Mouse (Mus musculus): ENCODE data around the gene Sardh. TPM values are rescaled to one million over a fixed set of nuclear protein-coding genes. Genes with fewer than 3 reads are reported as not detected.

Gene Sardh
- polyA plus RNA-seq, 1 experiment from 2014 or later: 10.2 TPM

DNA sequence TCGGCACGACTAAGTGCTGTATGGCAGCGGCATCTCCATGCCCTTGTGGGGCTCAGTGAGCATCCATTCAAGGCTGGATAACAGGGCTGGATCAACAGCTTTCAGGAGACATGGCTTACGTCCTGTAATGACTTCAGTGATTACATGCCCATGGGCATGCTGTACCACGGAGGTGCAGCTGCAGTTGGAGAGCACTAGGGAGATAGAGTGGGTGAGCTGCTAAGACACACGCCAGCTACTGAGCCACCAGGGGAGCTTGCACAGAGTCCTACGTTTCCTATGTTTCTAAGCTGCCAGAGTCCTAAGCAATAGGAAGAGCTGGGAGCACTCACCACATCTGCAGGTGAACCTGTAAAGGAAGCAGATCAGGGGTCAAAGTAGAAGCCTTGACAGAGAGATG is 30.7 kb upstream of the Sardh start:
- WGBS: 93% methylated on average over 7 of the region's 7 CpGs
- ATAC-seq (ENCODE audit: low read depth) (no peak), DNase-seq (ENCODE audit: low spot score) (no peak)
- no peak overlapping the region for H3K27ac ChIP-seq (replicated peaks; ENCODE audit: low read depth, low read length)
- no peak overlapping the region for H3K9ac ChIP-seq (ENCODE audit: low read depth, low read length)
- H3K36me3 ChIP-seq (ENCODE audit: control insufficient read depth, insufficient read depth, low read length): peaks cover 35% of the 10 kb centered on the region
- H3K27me3 ChIP-seq (replicated peaks; ENCODE audit: control insufficient read depth, insufficient read depth, low read length): no peaks in the 10 kb centered on the region
- H3K9me3 ChIP-seq (ENCODE audit: control insufficient read depth, low read length): no peaks in the 10 kb centered on the region
- H3K4me2 ChIP-seq (ENCODE audit: low read depth, low read length): no peak overlapping the region
- H3K4me3 ChIP-seq (ENCODE audit: low read depth, low read length): no peak overlapping the region
- H3K4me1 ChIP-seq (ENCODE audit: control insufficient read depth, insufficient read depth, low read length): no peaks in the 10 kb centered on the region

DNA sequence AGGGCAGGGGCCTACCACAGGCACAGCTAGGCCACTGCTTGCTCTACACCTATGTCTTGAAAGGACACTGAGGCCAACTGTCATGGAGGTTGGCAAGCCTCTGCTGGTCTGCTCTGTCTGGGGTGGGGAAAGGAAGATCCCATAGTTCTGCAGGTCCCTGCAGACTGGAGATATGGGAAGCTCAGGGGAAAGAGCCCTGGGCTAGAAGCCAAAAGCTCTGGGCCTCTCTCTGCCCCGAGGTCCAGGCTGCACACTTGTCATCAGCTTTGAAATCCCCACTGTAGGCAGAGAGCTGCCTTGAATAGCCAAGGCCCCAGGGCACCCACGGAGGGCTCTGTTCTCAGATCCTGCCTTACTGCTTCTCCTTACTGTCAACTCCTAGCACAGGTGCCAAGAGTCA is 20.2 kb upstream of the Sardh start:
- no peak for ATAC-seq (ENCODE audit: low read depth)
- H3K4me3 ChIP-seq (ENCODE audit: low read depth, low read length): no peak overlapping the region

DNA sequence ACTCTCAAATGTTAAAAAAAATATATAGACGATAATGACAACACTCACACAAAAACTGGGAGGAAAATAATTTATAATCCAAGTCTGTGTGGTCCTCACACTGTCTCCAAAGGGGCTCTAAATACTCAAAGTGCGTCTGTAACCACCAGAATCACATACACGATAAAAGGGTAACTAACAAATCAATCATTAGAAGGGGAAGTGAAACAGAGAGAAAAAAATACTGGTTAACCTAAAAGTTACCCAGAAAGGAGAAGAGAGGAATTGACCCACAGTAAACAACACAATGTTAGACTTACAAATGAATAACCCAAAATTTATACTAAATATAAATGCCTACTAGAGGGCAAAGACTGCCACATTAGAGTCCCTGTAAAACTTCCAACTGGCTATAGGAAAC is 17.7 kb upstream of the Sardh start:
- 83% methylated on average over 3 of the region's 3 CpGs for WGBS
- ATAC-seq (ENCODE audit: low read depth) (no peak), DNase-seq (ENCODE audit: low spot score) (no peak)
- no peak overlapping the region for H3K4me2 ChIP-seq (ENCODE audit: low read depth, low read length)
- no peaks in the 10 kb centered on the region for H3K27me3 ChIP-seq (replicated peaks; ENCODE audit: control insufficient read depth, insufficient read depth, low read length)
- no peaks in the 10 kb centered on the region for H3K9me3 ChIP-seq (ENCODE audit: control insufficient read depth, low read length)
- H3K4me3 ChIP-seq (ENCODE audit: low read depth, low read length): no peak overlapping the region
- H3K9ac ChIP-seq (ENCODE audit: low read depth, low read length): no peak overlapping the region
- no peaks in the 10 kb centered on the region for H3K4me1 ChIP-seq (ENCODE audit: control insufficient read depth, insufficient read depth, low read length)
- H3K27ac ChIP-seq (replicated peaks; ENCODE audit: low read depth, low read length): no peak overlapping the region
- peaks cover 59% of the 10 kb centered on the region for H3K36me3 ChIP-seq (ENCODE audit: control insufficient read depth, insufficient read depth, low read length)

More for the DNA sequence above, 20.2 kb upstream of the Sardh start:
- Histone ChIP-seq H3K4me2 (ENCODE audit: low read depth, low read length) (no peak overlapping the region), H3K27ac (replicated peaks; ENCODE audit: low read depth, low read length) (no peak overlapping the region), H3K9ac (ENCODE audit: low read depth, low read length) (no peak overlapping the region), H3K9me3 (ENCODE audit: control insufficient read depth, low read length) (no peaks in the 10 kb centered on the region), H3K36me3 (ENCODE audit: control insufficient read depth, insufficient read depth, low read length) (peaks cover 66% of the 10 kb centered on the region), H3K27me3 (replicated peaks; ENCODE audit: control insufficient read depth, insufficient read depth, low read length) (no peaks in the 10 kb centered on the region), H3K4me1 (ENCODE audit: control insufficient read depth, insufficient read depth, low read length) (no peaks in the 10 kb centered on the region)
- DNase-seq (ENCODE audit: low spot score): no peak
- 63% methylated on average over 2 of the region's 2 CpGs for WGBS

DNA sequence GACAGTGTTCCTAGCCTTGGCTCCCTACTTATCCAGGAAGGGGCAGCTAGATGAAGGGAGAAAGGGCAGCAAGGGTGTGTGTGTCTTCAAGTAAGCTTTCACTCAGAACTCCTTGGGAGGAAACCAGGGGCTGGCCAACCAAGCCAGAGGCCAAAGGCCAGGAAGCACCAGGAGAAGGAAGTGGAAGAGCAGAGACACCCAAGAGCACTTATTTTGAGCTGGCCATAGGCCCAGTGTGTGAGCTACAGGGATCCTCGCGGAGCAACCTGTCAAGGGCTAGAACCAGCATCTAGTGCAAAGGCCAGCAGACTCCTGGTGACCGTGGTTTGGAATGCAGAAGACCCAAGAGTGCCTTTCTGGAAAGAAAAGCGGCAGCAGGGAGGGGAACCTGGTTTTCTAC is 14.8 kb upstream of the Sardh start:
- Histone ChIP-seq H3K4me2 (ENCODE audit: low read depth, low read length) (no peak overlapping the region), H3K4me1 (ENCODE audit: control insufficient read depth, insufficient read depth, low read length) (no peaks in the 10 kb centered on the region), H3K36me3 (ENCODE audit: control insufficient read depth, insufficient read depth, low read length) (peaks cover 37% of the 10 kb centered on the region), H3K27ac (replicated peaks; ENCODE audit: low read depth, low read length) (no peak overlapping the region), H3K9ac (ENCODE audit: low read depth, low read length) (no peak overlapping the region), H3K27me3 (replicated peaks; ENCODE audit: control insufficient read depth, insufficient read depth, low read length) (no peaks in the 10 kb centered on the region), H3K9me3 (ENCODE audit: control insufficient read depth, low read length) (no peaks in the 10 kb centered on the region), H3K4me3 (ENCODE audit: low read depth, low read length) (no peak overlapping the region)
- no peak for ATAC-seq (ENCODE audit: low read depth)
- no peak for DNase-seq (ENCODE audit: low spot score)
- 93% methylated on average over 4 of the region's 4 CpGs for WGBS

DNA sequence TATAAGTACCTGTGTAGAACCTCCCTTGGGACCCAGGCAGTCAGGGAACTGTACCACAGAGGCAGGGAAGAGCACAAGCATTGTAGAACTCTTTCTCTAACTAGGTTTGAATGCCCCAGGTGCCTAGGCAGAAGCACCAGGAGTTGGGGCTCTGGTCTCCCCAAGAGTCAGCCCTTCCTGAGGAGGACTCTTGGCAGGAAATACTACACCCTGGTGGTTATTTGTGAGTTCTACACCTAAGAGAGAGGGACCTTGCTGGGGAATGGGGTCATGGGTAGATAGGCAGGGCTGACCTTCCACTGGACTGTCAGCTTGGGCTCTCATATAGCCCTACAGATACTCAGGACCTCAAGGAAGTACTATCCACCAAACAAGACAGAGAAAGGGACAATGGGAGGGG is 3.3 kb upstream of the Sardh start:
- no peak for ATAC-seq (ENCODE audit: low read depth)
- Histone ChIP-seq H3K27me3 (replicated peaks; ENCODE audit: control insufficient read depth, insufficient read depth, low read length) (no peaks in the 10 kb centered on the region), H3K4me3 (ENCODE audit: low read depth, low read length) (no peak overlapping the region), H3K9me3 (ENCODE audit: control insufficient read depth, low read length) (no peaks in the 10 kb centered on the region), H3K27ac (replicated peaks; ENCODE audit: low read depth, low read length) (no peak overlapping the region), H3K36me3 (ENCODE audit: control insufficient read depth, insufficient read depth, low read length) (no peaks in the 10 kb centered on the region), H3K4me1 (ENCODE audit: control insufficient read depth, insufficient read depth, low read length) (peaks cover 12% of the 10 kb centered on the region), H3K9ac (ENCODE audit: low read depth, low read length) (no peak overlapping the region), H3K4me2 (ENCODE audit: low read depth, low read length) (no peak overlapping the region)
- DNase-seq (ENCODE audit: low spot score): no peak

DNA sequence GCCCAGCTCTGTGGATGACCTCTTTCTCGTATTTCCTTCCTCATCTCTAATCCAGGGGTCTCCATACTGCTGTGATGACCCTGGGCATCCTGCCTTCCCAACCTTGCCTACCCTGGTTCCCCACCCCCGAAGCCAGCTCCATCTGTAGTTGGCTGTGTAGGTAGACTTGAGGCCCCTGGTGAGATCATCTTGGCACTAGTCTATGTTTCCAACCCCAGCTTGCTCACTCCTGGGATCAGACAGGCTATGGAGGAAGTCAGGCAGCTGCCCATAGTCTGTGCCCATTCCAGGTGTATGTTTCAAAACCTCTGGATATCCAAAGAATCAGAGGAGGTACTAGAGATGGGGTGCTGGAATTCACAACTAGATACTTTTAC is 662 bp downstream of the Sardh start:
- Histone ChIP-seq H3K4me3 (ENCODE audit: low read depth, low read length) (no peak overlapping the region), H3K4me1 (ENCODE audit: control insufficient read depth, insufficient read depth, low read length) (peaks cover 12% of the 10 kb centered on the region), H3K27me3 (replicated peaks; ENCODE audit: control insufficient read depth, insufficient read depth, low read length) (no peaks in the 10 kb centered on the region), H3K9ac (ENCODE audit: low read depth, low read length) (no peak overlapping the region), H3K27ac (replicated peaks; ENCODE audit: low read depth, low read length) (peak overlapping the region; percentile 59; the same call in 1 of the 2 replicates), H3K36me3 (ENCODE audit: control insufficient read depth, insufficient read depth, low read length) (no peaks in the 10 kb centered on the region), H3K4me2 (ENCODE audit: low read depth, low read length) (peak overlapping the region; percentile 42; the same call in 1 of the 2 replicates), H3K9me3 (ENCODE audit: control insufficient read depth, low read length) (no peaks in the 10 kb centered on the region)
- DNase-seq (ENCODE audit: low spot score) (no peak), ATAC-seq (ENCODE audit: low read depth) (peak; percentile 76)
- WGBS: 43% methylated on average over 2 of the region's 2 CpGs

DNA sequence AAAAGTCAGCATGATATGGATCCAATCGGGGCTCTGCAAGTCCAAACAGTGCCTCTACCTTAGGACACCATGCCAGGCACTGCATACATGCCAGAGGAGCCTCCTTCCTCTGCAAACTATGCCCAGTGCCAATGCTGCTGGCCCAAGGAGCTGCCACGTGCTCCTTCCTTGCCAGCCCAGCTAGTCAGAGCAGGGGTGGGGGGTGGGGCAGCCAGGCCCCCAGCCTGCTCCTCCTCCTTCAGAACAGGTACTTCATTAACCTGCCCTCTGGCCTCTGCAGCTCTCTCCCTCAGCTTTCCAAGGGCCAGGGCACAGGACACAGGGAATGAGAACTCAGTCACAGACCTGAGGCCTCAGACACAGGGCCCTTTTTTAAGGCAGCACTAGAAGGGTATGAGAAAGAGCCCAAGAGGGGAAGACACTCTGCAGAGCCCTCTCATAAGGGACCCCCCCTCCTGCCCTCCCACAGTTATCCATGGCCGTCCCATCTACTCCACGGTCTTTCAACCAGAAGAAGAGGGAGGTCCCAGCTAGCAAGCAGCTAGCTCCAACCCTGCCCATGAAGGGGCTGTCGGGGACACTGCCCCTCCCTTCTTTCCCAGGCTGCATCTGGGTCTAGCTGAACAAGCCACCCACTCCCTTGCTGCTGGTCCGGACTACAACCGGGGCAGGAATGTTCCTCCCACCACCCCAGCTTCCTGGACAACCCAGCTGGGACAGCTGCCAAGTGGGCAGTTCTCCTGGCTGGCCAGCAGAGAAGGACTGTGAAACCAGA is 1.2 kb downstream of the Sardh start:
- Histone ChIP-seq H3K4me1 (ENCODE audit: control insufficient read depth, insufficient read depth, low read length) (peaks cover 12% of the 10 kb centered on the region), H3K27me3 (replicated peaks; ENCODE audit: control insufficient read depth, insufficient read depth, low read length) (no peaks in the 10 kb centered on the region), H3K9me3 (ENCODE audit: control insufficient read depth, low read length) (no peaks in the 10 kb centered on the region), H3K36me3 (ENCODE audit: control insufficient read depth, insufficient read depth, low read length) (no peaks in the 10 kb centered on the region), H3K4me3 (ENCODE audit: low read depth, low read length) (no peak overlapping the region), H3K4me2 (ENCODE audit: low read depth, low read length) (peak overlapping the region; percentile 42), H3K27ac (replicated peaks; ENCODE audit: low read depth, low read length) (peak overlapping the region; percentile 59), H3K9ac (ENCODE audit: low read depth, low read length) (no peak overlapping the region)
- ATAC-seq (ENCODE audit: low read depth): peak; percentile 91
- DNase-seq (ENCODE audit: low spot score): peak; percentile 91
- 38% methylated on average over 6 of the region's 7 CpGs for WGBS

DNA sequence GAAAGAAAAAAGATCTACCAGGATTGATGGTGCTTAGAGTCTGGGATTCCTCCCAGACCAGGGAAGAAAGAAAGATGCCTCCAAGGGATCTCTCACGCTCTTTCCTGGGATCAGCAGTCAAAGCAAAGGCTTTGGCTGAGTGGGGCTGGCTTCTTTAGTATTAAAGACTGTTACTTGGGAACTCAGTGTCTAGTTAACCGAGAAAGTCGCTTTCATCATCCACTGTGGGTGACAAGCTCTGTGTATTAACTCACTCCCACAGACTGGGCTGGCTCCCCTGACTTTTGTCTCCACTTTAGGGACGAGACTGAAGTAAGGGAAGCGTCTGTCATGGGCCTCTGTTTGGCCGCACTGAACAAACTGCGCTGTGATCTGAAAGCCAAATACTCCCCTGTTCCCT is 2.2 kb downstream of the Sardh start:
- WGBS: 63% methylated on average over 7 of the region's 7 CpGs
- Histone ChIP-seq H3K9me3 (ENCODE audit: control insufficient read depth, low read length) (no peaks in the 10 kb centered on the region), H3K27me3 (replicated peaks; ENCODE audit: control insufficient read depth, insufficient read depth, low read length) (no peaks in the 10 kb centered on the region), H3K27ac (replicated peaks; ENCODE audit: low read depth, low read length) (no peak overlapping the region), H3K9ac (ENCODE audit: low read depth, low read length) (no peak overlapping the region), H3K36me3 (ENCODE audit: control insufficient read depth, insufficient read depth, low read length) (no peaks in the 10 kb centered on the region), H3K4me2 (ENCODE audit: low read depth, low read length) (peak overlapping the region; percentile 42; the same call in 1 of the 2 replicates), H3K4me1 (ENCODE audit: control insufficient read depth, insufficient read depth, low read length) (peaks cover 12% of the 10 kb centered on the region), H3K4me3 (ENCODE audit: low read depth, low read length) (no peak overlapping the region)
- ATAC-seq (ENCODE audit: low read depth) (no peak), DNase-seq (ENCODE audit: low spot score) (no peak)

DNA sequence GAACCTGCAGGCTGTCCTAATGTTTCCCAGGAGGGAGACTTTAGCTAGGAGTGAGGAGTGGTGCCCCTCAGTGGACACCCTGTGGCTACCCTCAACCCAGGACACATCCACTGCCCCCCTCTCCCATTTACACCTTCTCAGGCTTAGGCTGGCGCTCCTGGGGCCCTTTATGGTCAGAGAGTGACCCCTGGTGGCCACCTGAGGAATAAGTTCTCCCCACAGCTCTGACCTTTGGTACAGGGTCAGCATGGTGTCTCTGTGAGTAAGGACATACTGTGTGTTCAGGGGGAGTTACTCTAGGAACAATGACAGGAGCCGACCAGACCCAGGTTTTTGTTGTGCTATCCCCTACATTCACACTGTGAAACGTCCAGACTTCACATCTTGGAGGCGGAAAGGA is 10.8 kb downstream of the Sardh start:
- no peaks in the 10 kb centered on the region for H3K9me3 ChIP-seq (ENCODE audit: control insufficient read depth, low read length)

More for the DNA sequence above, 10.8 kb downstream of the Sardh start:
- Histone ChIP-seq H3K36me3 (ENCODE audit: control insufficient read depth, insufficient read depth, low read length) (no peaks in the 10 kb centered on the region), H3K4me2 (ENCODE audit: low read depth, low read length) (no peak overlapping the region), H3K4me1 (ENCODE audit: control insufficient read depth, insufficient read depth, low read length) (no peaks in the 10 kb centered on the region), H3K4me3 (ENCODE audit: low read depth, low read length) (no peak overlapping the region), H3K27ac (replicated peaks; ENCODE audit: low read depth, low read length) (no peak overlapping the region), H3K9ac (ENCODE audit: low read depth, low read length) (no peak overlapping the region), H3K27me3 (replicated peaks; ENCODE audit: control insufficient read depth, insufficient read depth, low read length) (no peaks in the 10 kb centered on the region)
- 30% methylated on average over 4 of the region's 4 CpGs for WGBS
- DNase-seq (ENCODE audit: low spot score) (peak; percentile 45), ATAC-seq (ENCODE audit: low read depth) (peak; percentile 38; the same call in 1 of the 2 replicates)

Measured in embryonic facial prominence, embryonic 14.5 days (tissue).